Mouse (Mus musculus): ENCODE results near the gene Rbp7. TPM values are rescaled to one million over a fixed set of nuclear protein-coding genes. Genes with fewer than 3 reads are reported as not detected.
"Not testable (repeated sequence)": the region's sequence is repeated elsewhere in the genome, so short reads cannot be mapped to it uniquely, and the experiment has no call there.

The Rbp7 gene
- polyA plus RNA-seq, 1 experiment from 2014 or later = 1.3 TPM

DNA sequence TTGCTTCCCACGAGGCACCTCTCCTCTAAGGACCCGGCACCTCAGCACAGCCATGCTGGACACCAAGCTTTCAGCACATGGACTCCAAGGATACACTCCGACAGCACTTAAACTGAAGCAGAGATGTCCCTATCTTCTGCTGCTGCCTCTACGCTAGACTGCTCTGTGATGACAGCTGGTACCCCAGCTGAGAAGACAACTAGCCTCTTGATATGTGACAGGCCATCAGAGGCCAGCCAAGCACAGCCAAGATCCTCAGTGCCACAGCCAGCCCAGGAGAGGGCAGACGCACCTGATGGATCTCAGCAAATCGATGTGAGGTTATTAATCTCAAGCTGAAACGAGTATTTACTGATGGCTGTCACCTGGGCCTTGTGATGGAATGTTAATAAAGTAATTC, 20.3 kb upstream of the Rbp7 start:
- H3K27me3 ChIP-seq (ENCODE audit: insufficient read depth, low read length) = no peaks in the 10 kb centered on the region
- DNase-seq (ENCODE audit: low spot score) (peak; percentile 11), ATAC-seq (replicated peaks; ENCODE audit: low FRiP score, low read depth) (no peak)
- no peak for TF ChIP-seq CTCF (IDR thresholded peaks at IDR 0.05; ENCODE audit: low read depth)
- H3K36me3 ChIP-seq (ENCODE audit: insufficient read depth, low read length) = 0 out of 2 replicates have a peak, but pooled peaks cover 8% of the 10 kb centered on the region
- H3K4me3 ChIP-seq (replicated peaks; ENCODE audit: low read depth, low read length) = no peak overlapping the region
- no peaks in the 10 kb centered on the region for H3K9me3 ChIP-seq (replicated peaks; ENCODE audit: low read length)
- no peak overlapping the region for H3K9ac ChIP-seq (ENCODE audit: low read depth, low read length)
- H3K27ac ChIP-seq = no peak overlapping the region
- H3K4me1 ChIP-seq (replicated peaks; ENCODE audit: insufficient read depth, low read length) = no peaks in the 10 kb centered on the region
- H3K4me2 ChIP-seq (ENCODE audit: low read length) = no peak overlapping the region
- whole genome bisulfite sequencing = 47% methylated on average over 7 of the region's 7 CpGs

GRCm38 (mm10) chr4:149469557-149469956, 14.8 kb upstream of the Rbp7 start:
- WGBS = 88% methylated on average over 3 of the region's 3 CpGs
- Histone ChIP-seq H3K4me1 (replicated peaks; ENCODE audit: insufficient read depth, low read length) (no peaks in the 10 kb centered on the region), H3K27me3 (ENCODE audit: insufficient read depth, low read length) (no peaks in the 10 kb centered on the region), H3K36me3 (ENCODE audit: insufficient read depth, low read length) (0 out of 2 replicates have a peak, but pooled peaks cover 14% of the 10 kb centered on the region), H3K9ac (ENCODE audit: low read depth, low read length) (no peak overlapping the region), H3K9me3 (replicated peaks; ENCODE audit: low read length) (no peaks in the 10 kb centered on the region), H3K27ac (no peak overlapping the region), H3K4me3 (replicated peaks; ENCODE audit: low read depth, low read length) (no peak overlapping the region), H3K4me2 (ENCODE audit: low read length) (no peak overlapping the region)
- TF ChIP-seq CTCF (IDR thresholded peaks at IDR 0.05; ENCODE audit: low read depth) = no peak
- no peak for DNase-seq (ENCODE audit: low spot score)
- ATAC-seq (replicated peaks; ENCODE audit: low FRiP score, low read depth) = no peak

GRCm38 (mm10) chr4:149463435-149463950, 8.7 kb upstream of the Rbp7 start:
- DNase-seq (ENCODE audit: low spot score) = no peak
- Histone ChIP-seq H3K4me3 (replicated peaks; ENCODE audit: low read depth, low read length) (no peak overlapping the region), H3K9ac (ENCODE audit: low read depth, low read length) (no peak overlapping the region), H3K36me3 (ENCODE audit: insufficient read depth, low read length) (0 out of 2 replicates have a peak, but pooled peaks cover under 1% of the 10 kb centered on the region), H3K27ac (no peak overlapping the region), H3K27me3 (ENCODE audit: insufficient read depth, low read length) (no peaks in the 10 kb centered on the region), H3K4me2 (ENCODE audit: low read length) (no peak overlapping the region), H3K9me3 (replicated peaks; ENCODE audit: low read length) (no peaks in the 10 kb centered on the region), H3K4me1 (replicated peaks; ENCODE audit: insufficient read depth, low read length) (no peaks in the 10 kb centered on the region)
- ATAC-seq (replicated peaks; ENCODE audit: low FRiP score, low read depth) = no peak
- WGBS = 70% methylated on average over 6 of the region's 6 CpGs
- no peak for TF ChIP-seq CTCF (IDR thresholded peaks at IDR 0.05; ENCODE audit: low read depth)

GRCm38 (mm10) chr4:149462305-149462971, 7.7 kb upstream of the Rbp7 start:
- ATAC-seq (replicated peaks; ENCODE audit: low FRiP score, low read depth) = no peak
- no peak for TF ChIP-seq CTCF (IDR thresholded peaks at IDR 0.05; ENCODE audit: low read depth)
- H3K27ac ChIP-seq = no peak overlapping the region
- no peaks in the 10 kb centered on the region for H3K4me1 ChIP-seq (replicated peaks; ENCODE audit: insufficient read depth, low read length)
- H3K9me3 ChIP-seq (replicated peaks; ENCODE audit: low read length) = no peaks in the 10 kb centered on the region
- no peak for DNase-seq (ENCODE audit: low spot score)
- no peak overlapping the region for H3K9ac ChIP-seq (ENCODE audit: low read depth, low read length)
- H3K4me2 ChIP-seq (ENCODE audit: low read length) = no peak overlapping the region
- H3K4me3 ChIP-seq (replicated peaks; ENCODE audit: low read depth, low read length) = no peak overlapping the region
- H3K27me3 ChIP-seq (ENCODE audit: insufficient read depth, low read length) = no peaks in the 10 kb centered on the region
- no peaks in the 10 kb centered on the region for H3K36me3 ChIP-seq (ENCODE audit: insufficient read depth, low read length)
- 73% methylated on average over 6 of the region's 6 CpGs for WGBS

DNA sequence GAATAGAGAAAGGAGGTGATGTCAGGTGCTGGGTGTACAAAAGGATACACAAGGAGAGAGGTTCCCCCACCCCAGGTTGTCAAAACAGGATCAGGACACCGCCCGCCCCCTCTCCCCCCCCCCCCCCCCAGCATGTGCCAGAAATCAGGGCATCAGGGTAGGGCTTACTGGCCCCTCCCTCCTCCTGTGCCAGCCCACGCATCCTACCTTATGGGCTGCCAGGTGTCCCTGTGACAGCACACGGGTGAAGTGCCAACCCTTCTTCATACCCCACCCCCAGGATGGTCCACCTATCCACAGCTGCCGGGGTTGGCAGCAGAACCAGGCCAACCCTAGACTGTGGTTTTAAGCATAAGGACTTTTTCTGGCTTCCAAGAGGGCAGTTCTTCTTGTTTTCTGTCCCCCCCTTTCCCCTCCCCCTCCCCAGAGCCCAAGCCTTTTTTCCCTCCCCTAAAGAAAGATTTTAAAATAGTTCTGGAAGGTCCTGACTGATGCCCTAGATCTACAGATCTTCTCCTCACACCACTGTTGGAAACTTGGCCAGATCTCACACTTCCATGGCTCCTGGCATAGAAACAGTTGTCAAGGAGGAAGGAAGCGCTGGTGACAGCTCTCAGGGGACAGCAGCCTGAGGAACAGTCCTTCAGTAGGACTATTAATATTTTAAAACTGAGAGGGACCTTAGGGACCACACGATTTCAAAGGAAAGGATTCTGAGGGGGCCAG, 7.0 kb upstream of the Rbp7 start:
- Histone ChIP-seq H3K4me2 (ENCODE audit: low read length) (no peak overlapping the region), H3K27ac (no peak overlapping the region), H3K27me3 (ENCODE audit: insufficient read depth, low read length) (no peaks in the 10 kb centered on the region), H3K9ac (ENCODE audit: low read depth, low read length) (no peak overlapping the region), H3K4me3 (replicated peaks; ENCODE audit: low read depth, low read length) (no peak overlapping the region), H3K4me1 (replicated peaks; ENCODE audit: insufficient read depth, low read length) (no peaks in the 10 kb centered on the region), H3K36me3 (ENCODE audit: insufficient read depth, low read length) (no peaks in the 10 kb centered on the region), H3K9me3 (replicated peaks; ENCODE audit: low read length) (no peaks in the 10 kb centered on the region)
- peak; percentile 46; the same call in 1 of the 2 replicates for ATAC-seq (replicated peaks; ENCODE audit: low FRiP score, low read depth)
- no peak for TF ChIP-seq CTCF (IDR thresholded peaks at IDR 0.05; ENCODE audit: low read depth)
- 46% methylated on average over 6 of the region's 7 CpGs for WGBS
- no peak for DNase-seq (ENCODE audit: low spot score)

- not testable (repeated sequence) for ATAC-seq (replicated peaks; ENCODE audit: low FRiP score, low read depth); H3K9me3 ChIP-seq (replicated peaks; ENCODE audit: low read length); H3K4me2 ChIP-seq (ENCODE audit: low read length)
Measured at GRCm38 (mm10) chr4:149460475-149460874, 5.7 kb upstream of the Rbp7 start.

More at GRCm38 (mm10) chr4:149460475-149460874, 5.7 kb upstream of the Rbp7 start:
- 95% methylated on average over 2 of the region's 2 CpGs for WGBS
- not testable (repeated sequence) for H3K36me3 ChIP-seq (ENCODE audit: insufficient read depth, low read length); H3K4me1 ChIP-seq (replicated peaks; ENCODE audit: insufficient read depth, low read length); H3K4me3 ChIP-seq (replicated peaks; ENCODE audit: low read depth, low read length); H3K27ac ChIP-seq; H3K9ac ChIP-seq (ENCODE audit: low read depth, low read length); H3K27me3 ChIP-seq (ENCODE audit: insufficient read depth, low read length); DNase-seq (ENCODE audit: low spot score)
- TF ChIP-seq CTCF (IDR thresholded peaks at IDR 0.05; ENCODE audit: low read depth) = peak; percentile 43

All from kidney, postnatal 0 days (tissue).